Mouse (Mus musculus) common myeloid progenitor, adult 5-6 weeks (primary cell): ENCODE results near the gene Sec24a. TPM values are rescaled to one million over a fixed set of nuclear protein-coding genes. Genes with fewer than 3 reads are reported as not detected.
A peak's percentile ranks its signal among the peaks of the same experiment; 100 is the strongest.
"Not testable (repeated sequence)": the region's sequence is repeated elsewhere in the genome, so short reads cannot be mapped to it uniquely, and the experiment has no call there.

Experiments
- ATAC-seq: replicated peaks from 2 replicates; pipeline ENCODE4 v1.8.0; 2016; ENCODE audit warnings: low read depth, mild to moderate bottlenecking, moderate TSS enrichment, inconsistent platforms; ENCODE audit not compliant: poor library complexity, severe bottlenecking
- total RNA-seq: library from RNA; stranded (forward); fragments of 200-1000, 187-1606 nt; gene quantifications from 2 replicates; pipeline ENCODE4 v1.2.3, GENCODE M21; 2017

Sec24a gene
- total RNA-seq, 1 experiment from 2014 or later = 11.0 TPM

GRCm38 (mm10) chr11:51690597-51690996 is 72.8 kb downstream of the Sec24a start:
- not testable (repeated sequence) for ATAC-seq

- no peak for ATAC-seq
Observed at GRCm38 (mm10) chr11:51689343-51689742, 74.1 kb downstream of the Sec24a start.

GRCm38 (mm10) chr11:51688330-51689328 is 74.8 kb downstream of the Sec24a start, which contains the start of gene 0610009B22Rik:
TSS of gene 0610009B22Rik (minus strand) at chr11:51688874.
- peak; percentile 95 for ATAC-seq

- peak; percentile 23; the same call in 1 of the 2 replicates for ATAC-seq
Observed at GRCm38 (mm10) chr11:51681976-51682374, 81.5 kb downstream of the Sec24a start.

GRCm38 (mm10) chr11:51681324-51681975 is 82.0 kb downstream of the Sec24a start:
- ATAC-seq = peak; percentile 88

- ATAC-seq = no peak
Observed at GRCm38 (mm10) chr11:51679466-51679865, 84.0 kb downstream of the Sec24a start.

GRCm38 (mm10) chr11:51677737-51678418 is 85.6 kb downstream of the Sec24a start:
- ATAC-seq = peak; percentile 45

- no peak for ATAC-seq
Observed at GRCm38 (mm10) chr11:51675386-51675785, 88.0 kb downstream of the Sec24a start.

- no peak for ATAC-seq
Observed at GRCm38 (mm10) chr11:51673291-51673690, 90.1 kb downstream of the Sec24a start.

GRCm38 (mm10) chr11:51671376-51671775 is 92.1 kb downstream of the Sec24a start:
- ATAC-seq = no peak

- no peak for ATAC-seq
Observed at GRCm38 (mm10) chr11:51670846-51671245, 92.6 kb downstream of the Sec24a start.

GRCm38 (mm10) chr11:51664747-51665146 is 98.7 kb downstream of the Sec24a start:
- ATAC-seq = not testable (repeated sequence)

GRCm38 (mm10) chr11:51662632-51663031 is 100.8 kb downstream of the Sec24a start:
- ATAC-seq = no peak

- ATAC-seq = no peak
Observed at GRCm38 (mm10) chr11:51661867-51662365, 101.5 kb downstream of the Sec24a start.

- no peak; the same call in 1 of the 2 replicates for ATAC-seq
Observed at GRCm38 (mm10) chr11:51658705-51659104, 104.7 kb downstream of the Sec24a start.

- no peak for ATAC-seq
Observed at GRCm38 (mm10) chr11:51658291-51658690, 105.1 kb downstream of the Sec24a start.

- ATAC-seq = no peak
Observed at GRCm38 (mm10) chr11:51656798-51657521, 106.5 kb downstream of the Sec24a start.

GRCm38 (mm10) chr11:51654891-51655290 is 108.5 kb downstream of the Sec24a start:
- ATAC-seq = no peak

- no peak for ATAC-seq
Observed at GRCm38 (mm10) chr11:51653736-51654135, 109.7 kb downstream of the Sec24a start.
